Mouse (Mus musculus) midbrain, embryonic 10.5 days (tissue): Measurements from ENCODE around the gene Ppfibp1. TPM values are rescaled to one million over a fixed set of nuclear protein-coding genes. Genes with fewer than 3 reads are reported as not detected.

Experiments
- DNase-seq: peaks from one replicate; pipeline ENCODE4 v3.0.0-alpha.2; 2017; ENCODE audit warnings: low spot score
- H3K27ac ChIP-seq: fragments of 300-500 bp; sonication (generic); replicated peaks from 2 replicates; pipeline ENCODE4 v1.5.1; 2016; ENCODE audit warnings: mild to moderate bottlenecking
- H3K27me3 ChIP-seq: fragments of 300-500 bp; sonication (generic); 2 replicates; pipeline ENCODE4 v1.6.1; 2016; ENCODE audit warnings: low read depth, mild to moderate bottlenecking; ENCODE audit not compliant: poor library complexity, severe bottlenecking
- H3K36me3 ChIP-seq: fragments of 300-500 bp; sonication (generic); 2 replicates; pipeline ENCODE4 v1.6.1; 2016; ENCODE audit warnings: mild to moderate bottlenecking, moderate library complexity
- H3K4me1 ChIP-seq: fragments of 300-500 bp; sonication (generic); 2 replicates; pipeline ENCODE4 v1.6.1; 2016
- H3K4me3 ChIP-seq: fragments of 300-500 bp; sonication (generic); 2 replicates; pipeline ENCODE4 v1.5.1; 2016; ENCODE audit warnings: mild to moderate bottlenecking, moderate library complexity
- H3K9me3 ChIP-seq: fragments of 300-500 bp; sonication (generic); replicated peaks from 2 replicates; pipeline ENCODE4 v1.6.1; 2016; ENCODE audit warnings: mild to moderate bottlenecking
- WGBS: fragments of 180-500 bp; shearing (Covaris S2); methylation state at CpG from one replicate; pipeline ENCODE4 v1.1.7; 2016; 5-methylcytosine and 5-hydroxymethylcytosine counted together
- polyA plus RNA-seq: library from polyadenylated mRNA; unstranded; fragments of >200 nt; fragmentation: Nextera tagmentation; extraction: Ambion mirVana; gene quantifications from 2 replicates; pipeline ENCODE4 v1.2.1, GENCODE M21; 2016

Gene Ppfibp1
- polyA plus RNA-seq: 28.4 and 28.8 TPM in 2 replicates

- H3K27me3 ChIP-seq: peaks cover 8% of the 10 kb centered on the region; the same call in 1 of the 2 replicates
- H3K27ac ChIP-seq: peak within 1 kb of the TSS; percentile 86
- no peaks in the 10 kb centered on the region for H3K36me3 ChIP-seq
- peaks cover 55% of the 10 kb centered on the region for H3K4me1 ChIP-seq
- no peaks in the 10 kb centered on the region for H3K9me3 ChIP-seq
- DNase-seq: peak; percentile 91
- under 1% methylated on average over 80 of the region's 80 CpGs for WGBS
- H3K4me3 ChIP-seq: peak within 1 kb of the TSS; percentile 77
Observed at GRCm38 (mm10) chr6:146887958-146888659, at the start of gene Ppfibp1. Ppfibp1 (plus strand) TSS chr6:146888487.

- DNase-seq: no peak
- WGBS: 86% methylated on average over 4 of the region's 4 CpGs
- Histone ChIP-seq H3K27ac (no peak overlapping the region), H3K4me3 (no peak overlapping the region), H3K4me1 (peaks cover 13% of the 10 kb centered on the region), H3K36me3 (no peaks in the 10 kb centered on the region), H3K27me3 (no peaks in the 10 kb centered on the region), H3K9me3 (no peaks in the 10 kb centered on the region)
Observed at GRCm38 (mm10) chr6:146838863-146839262, 49.4 kb upstream of the Ppfibp1 start.

- DNase-seq: no peak
- no peaks in the 10 kb centered on the region for H3K27me3 ChIP-seq
- no peaks in the 10 kb centered on the region for H3K36me3 ChIP-seq
- WGBS: 89% methylated on average over 6 of the region's 6 CpGs
- peaks cover 12% of the 10 kb centered on the region for H3K4me1 ChIP-seq
- H3K4me3 ChIP-seq: no peak overlapping the region
- H3K27ac ChIP-seq: no peak overlapping the region
- H3K9me3 ChIP-seq: no peaks in the 10 kb centered on the region
Observed at GRCm38 (mm10) chr6:146844867-146845266, 43.4 kb upstream of the Ppfibp1 start.

- no peak for DNase-seq
- H3K4me1 ChIP-seq: peaks cover 14% of the 10 kb centered on the region
- no peaks in the 10 kb centered on the region for H3K36me3 ChIP-seq
- no peaks in the 10 kb centered on the region for H3K27me3 ChIP-seq
- H3K4me3 ChIP-seq: no peak overlapping the region
- WGBS: 78% methylated on average over 5 of the region's 5 CpGs
- H3K9me3 ChIP-seq: no peaks in the 10 kb centered on the region
- H3K27ac ChIP-seq: no peak overlapping the region
Observed at GRCm38 (mm10) chr6:146845347-146845746, 42.9 kb upstream of the Ppfibp1 start.

GRCm38 (mm10) chr6:146845961-146846750 is 42.1 kb upstream of the Ppfibp1 start:
- DNase-seq: no peak
- WGBS: 87% methylated on average over 15 of the region's 15 CpGs
- peaks cover 14% of the 10 kb centered on the region for H3K4me1 ChIP-seq

GRCm38 (mm10) chr6:146847402-146847801 is 40.9 kb upstream of the Ppfibp1 start:
- H3K9me3 ChIP-seq: no peaks in the 10 kb centered on the region
- no peak for DNase-seq
- no peak overlapping the region for H3K27ac ChIP-seq
- no peak overlapping the region for H3K4me3 ChIP-seq
- WGBS: 82% methylated on average over 3 of the region's 3 CpGs
- no peaks in the 10 kb centered on the region for H3K27me3 ChIP-seq
- no peaks in the 10 kb centered on the region for H3K36me3 ChIP-seq
- H3K4me1 ChIP-seq: peaks cover 14% of the 10 kb centered on the region

More at GRCm38 (mm10) chr6:146845961-146846750, 42.1 kb upstream of the Ppfibp1 start:
- no peaks in the 10 kb centered on the region for H3K27me3 ChIP-seq
- H3K4me3 ChIP-seq: no peak overlapping the region
- H3K9me3 ChIP-seq: no peaks in the 10 kb centered on the region
- H3K36me3 ChIP-seq: no peaks in the 10 kb centered on the region
- H3K27ac ChIP-seq: no peak overlapping the region

- no peak overlapping the region for H3K4me3 ChIP-seq
- H3K4me1 ChIP-seq: peaks cover 10% of the 10 kb centered on the region; the same call in 1 of the 2 replicates
- 85% methylated on average over 3 of the region's 3 CpGs for WGBS
- no peaks in the 10 kb centered on the region for H3K27me3 ChIP-seq
- no peaks in the 10 kb centered on the region for H3K9me3 ChIP-seq
- no peak for DNase-seq
- no peaks in the 10 kb centered on the region for H3K36me3 ChIP-seq
- H3K27ac ChIP-seq: no peak overlapping the region
Observed at GRCm38 (mm10) chr6:146848281-146848680, 40.0 kb upstream of the Ppfibp1 start.

GRCm38 (mm10) chr6:146850050-146850449 is 38.2 kb upstream of the Ppfibp1 start, which contains the start of gene Smco2:
Smco2 (plus strand) TSS chr6:146850104.
- Histone ChIP-seq H3K4me3 (no peak within 1 kb of the TSS), H3K9me3 (0 out of 2 replicates have a peak, but pooled peaks cover under 1% of the 10 kb centered on the region), H3K36me3 (no peaks in the 10 kb centered on the region), H3K27me3 (no peaks in the 10 kb centered on the region), H3K27ac (no peak within 1 kb of the TSS), H3K4me1 (peaks cover 9% of the 10 kb centered on the region; the same call in 1 of the 2 replicates)
- 81% methylated on average over 4 of the region's 4 CpGs for WGBS
- DNase-seq: no peak

- Histone ChIP-seq H3K4me1 (peaks cover 5% of the 10 kb centered on the region; the same call in 1 of the 2 replicates), H3K27ac (no peak overlapping the region), H3K27me3 (no peaks in the 10 kb centered on the region), H3K36me3 (no peaks in the 10 kb centered on the region), H3K4me3 (no peak overlapping the region), H3K9me3 (0 out of 2 replicates have a peak, but pooled peaks cover 3% of the 10 kb centered on the region)
- 88% methylated on average over 3 of the region's 3 CpGs for WGBS
- DNase-seq: no peak
Observed at GRCm38 (mm10) chr6:146851916-146852315, 36.4 kb upstream of the Ppfibp1 start.

- Histone ChIP-seq H3K27me3 (no peaks in the 10 kb centered on the region), H3K27ac (no peak overlapping the region), H3K36me3 (no peaks in the 10 kb centered on the region), H3K4me1 (peaks cover 5% of the 10 kb centered on the region; the same call in 1 of the 2 replicates), H3K4me3 (no peak overlapping the region), H3K9me3 (0 out of 2 replicates have a peak, but pooled peaks cover 3% of the 10 kb centered on the region)
- no peak for DNase-seq
- WGBS: 93% methylated on average over 4 of the region's 4 CpGs
Observed at GRCm38 (mm10) chr6:146852739-146853138, 35.5 kb upstream of the Ppfibp1 start.

- Histone ChIP-seq H3K36me3 (no peaks in the 10 kb centered on the region), H3K27ac (no peak overlapping the region), H3K4me3 (no peak overlapping the region), H3K4me1 (no peaks in the 10 kb centered on the region), H3K9me3 (0 out of 2 replicates have a peak, but pooled peaks cover 3% of the 10 kb centered on the region), H3K27me3 (no peaks in the 10 kb centered on the region)
- DNase-seq: no peak
- WGBS: 94% methylated on average over 9 of the region's 9 CpGs
Observed at GRCm38 (mm10) chr6:146855185-146855584, 33.1 kb upstream of the Ppfibp1 start.

GRCm38 (mm10) chr6:146857386-146857785 is 30.9 kb upstream of the Ppfibp1 start:
- WGBS: 97% methylated on average over 2 of the region's 2 CpGs

More at GRCm38 (mm10) chr6:146857386-146857785, 30.9 kb upstream of the Ppfibp1 start:
- Histone ChIP-seq H3K4me3 (no peak overlapping the region), H3K36me3 (no peaks in the 10 kb centered on the region), H3K9me3 (0 out of 2 replicates have a peak, but pooled peaks cover 3% of the 10 kb centered on the region), H3K4me1 (no peaks in the 10 kb centered on the region), H3K27me3 (no peaks in the 10 kb centered on the region), H3K27ac (no peak overlapping the region)
- no peak for DNase-seq
